12 mouse cellular contexts compared by ENCODE assay signal in the genomic region with DNA sequence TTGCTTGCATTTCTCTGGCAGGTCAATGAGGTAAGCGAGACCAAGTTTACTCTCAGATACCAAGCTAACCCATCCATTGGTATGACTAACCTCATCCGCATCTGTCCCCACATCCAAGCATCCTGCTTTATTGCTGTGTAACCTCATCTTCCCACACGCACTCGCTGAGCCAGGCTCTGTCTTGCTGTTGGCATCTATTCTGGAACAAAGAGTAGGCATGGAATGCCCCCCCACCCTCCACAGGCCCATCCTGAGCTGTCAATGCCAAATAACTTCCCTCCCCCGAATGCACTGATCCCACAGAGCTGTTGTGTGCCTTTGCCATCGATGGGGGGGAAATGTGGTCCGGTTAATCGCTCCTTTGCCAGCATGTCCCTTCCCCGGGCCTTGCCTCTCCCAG.
"Had no signal": no experiment of that assay in that cellular context is flagged by ENCODE, and none has a peak within 500 bp of the region (broad histone marks: within the 10 kb centered on the region; RNA-seq: fewer than 3 reads in every experiment).

No protein-coding gene starts in this region.

- H3K4me3 ChIP-seq: kidney, embryonic 15.5 days; limb, embryonic 13.5 days; midbrain, embryonic 12.5 days; neural tube, embryonic 13.5 days had no signal

- H3K4me1 ChIP-seq: kidney, embryonic 15.5 days; limb, embryonic 13.5 days; midbrain, embryonic 12.5 days; neural tube, embryonic 13.5 days had no signal

- DNase-seq: kidney, adult 2 months; kidney, postnatal 14 days; left cerebral cortex, postnatal 4 days; lung, adult 18-20 months; thymus, adult 18-20 months; thymus, postnatal 14 days had no signal

- H3K27ac ChIP-seq: kidney, embryonic 15.5 days; limb, embryonic 13.5 days; liver, embryonic 14.5 days; midbrain, embryonic 12.5 days; neural tube, embryonic 13.5 days; stomach, postnatal 0 days had no signal
